Mouse (Mus musculus) limb, embryonic 11.5 days (tissue): ENCODE results near the gene Nfe2. TPM values are rescaled to one million over a fixed set of nuclear protein-coding genes. Genes with fewer than 3 reads are reported as not detected.

Experiments used
- ATAC-seq: fragments of 200-750 bp; cut with Nextera tagmentation; 2 replicates; pipeline ENCODE4 v1.8.0; 2017; ENCODE audit warnings: low read depth; ENCODE audit not compliant: insufficient number of reproducible peaks, low FRiP score, low TSS enrichment
- DNase-seq: peaks from one replicate; pipeline ENCODE4 v3.0.0-alpha.2; 2015; ENCODE audit warnings: low spot score
- H3K27ac ChIP-seq: fragments of 300-500 bp; sonication (generic); replicated peaks from 2 replicates; pipeline ENCODE4 v1.5.1; 2014; ENCODE audit warnings: low read depth, mild to moderate bottlenecking, low read length
- H3K27me3 ChIP-seq: fragments of 300-500 bp; sonication (generic); 2 replicates; pipeline ENCODE4 v1.6.1; 2014; ENCODE audit warnings: mild to moderate bottlenecking, low read length, mixed read lengths; ENCODE audit not compliant: control insufficient read depth, insufficient read depth
- H3K36me3 ChIP-seq: fragments of 300-500 bp; sonication (generic); 2 replicates; pipeline ENCODE4 v1.6.1; 2014; ENCODE audit warnings: mild to moderate bottlenecking, low read length, moderate library complexity, mixed read lengths; ENCODE audit not compliant: control insufficient read depth, insufficient read depth
- H3K4me1 ChIP-seq: fragments of 300-500 bp; sonication (generic); 2 replicates; pipeline ENCODE4 v1.6.1; 2014; ENCODE audit warnings: low read length, mixed read lengths; ENCODE audit not compliant: control insufficient read depth, insufficient read depth
- H3K4me2 ChIP-seq: fragments of 300-500 bp; sonication (generic); 2 replicates; pipeline ENCODE4 v1.6.1; 2014; ENCODE audit warnings: low read depth, mild to moderate bottlenecking, moderate library complexity; ENCODE audit not compliant: severe bottlenecking
- H3K4me3 ChIP-seq: fragments of 300-500 bp; sonication (generic); 2 replicates; pipeline ENCODE4 v1.5.1; 2014; ENCODE audit warnings: low read depth, low read length
- H3K9ac ChIP-seq: fragments of 300-500 bp; sonication (generic); 2 replicates; pipeline ENCODE4 v1.6.1; 2014; ENCODE audit warnings: mild to moderate bottlenecking, low read length
- H3K9me3 ChIP-seq: fragments of 300-500 bp; sonication (generic); 2 replicates; pipeline ENCODE4 v1.6.1; 2016; ENCODE audit warnings: low read length; ENCODE audit not compliant: control insufficient read depth
- WGBS: fragments of 180-500 bp; shearing (Covaris S2); extraction: QIAGEN DNeasy Blood & Tissue Kit; methylation state at CpG from one replicate; pipeline ENCODE4 v1.1.7; 2014; 5-methylcytosine and 5-hydroxymethylcytosine counted together
- polyA plus RNA-seq: library from polyadenylated mRNA; unstranded; fragments of >200 nt; fragmentation: Nextera tagmentation; extraction: Ambion mirVana; gene quantifications from 2 replicates; pipeline ENCODE4 v1.2.1, GENCODE M21; 2014

The Nfe2 gene
- polyA plus RNA-seq, 1 experiment from 2014 or later: 7.7 TPM

- H3K36me3 ChIP-seq: no peaks in the 10 kb centered on the region
- H3K27ac ChIP-seq: no peak overlapping the region
- H3K4me3 ChIP-seq: no peak overlapping the region
- H3K27me3 ChIP-seq: no peaks in the 10 kb centered on the region
- H3K9ac ChIP-seq: no peak overlapping the region
- no peaks in the 10 kb centered on the region for H3K9me3 ChIP-seq
- peaks cover 3% of the 10 kb centered on the region; the same call in 1 of the 2 replicates for H3K4me1 ChIP-seq
- DNase-seq: no peak
- WGBS: 86% methylated on average over 4 of the region's 4 CpGs
- no peak for ATAC-seq
- no peak overlapping the region for H3K4me2 ChIP-seq
Measured at GRCm38 (mm10) chr15:103268903-103269302, 10.7 kb upstream of the Nfe2 start.

- Histone ChIP-seq H3K4me2 (no peak overlapping the region), H3K4me1 (no peaks in the 10 kb centered on the region), H3K27me3 (no peaks in the 10 kb centered on the region), H3K9me3 (no peaks in the 10 kb centered on the region), H3K4me3 (no peak overlapping the region), H3K36me3 (no peaks in the 10 kb centered on the region), H3K27ac (no peak overlapping the region), H3K9ac (no peak overlapping the region)
- DNase-seq (no peak), ATAC-seq (no peak)
- WGBS: 90% methylated on average over 2 of the region's 2 CpGs
Measured at GRCm38 (mm10) chr15:103264794-103265193, 6.6 kb upstream of the Nfe2 start.

- H3K27ac ChIP-seq: no peak overlapping the region
- ATAC-seq (no peak), DNase-seq (no peak)
- H3K4me2 ChIP-seq: no peak overlapping the region
- H3K4me3 ChIP-seq: no peak overlapping the region
- H3K27me3 ChIP-seq: no peaks in the 10 kb centered on the region
- peaks cover 10% of the 10 kb centered on the region for H3K4me1 ChIP-seq
- no peaks in the 10 kb centered on the region for H3K36me3 ChIP-seq
- 71% methylated on average over 1 of the region's 1 CpGs for WGBS
- no peak overlapping the region for H3K9ac ChIP-seq
- H3K9me3 ChIP-seq: no peaks in the 10 kb centered on the region
Measured at GRCm38 (mm10) chr15:103259989-103260388, 1.8 kb upstream of the Nfe2 start.

DNA sequence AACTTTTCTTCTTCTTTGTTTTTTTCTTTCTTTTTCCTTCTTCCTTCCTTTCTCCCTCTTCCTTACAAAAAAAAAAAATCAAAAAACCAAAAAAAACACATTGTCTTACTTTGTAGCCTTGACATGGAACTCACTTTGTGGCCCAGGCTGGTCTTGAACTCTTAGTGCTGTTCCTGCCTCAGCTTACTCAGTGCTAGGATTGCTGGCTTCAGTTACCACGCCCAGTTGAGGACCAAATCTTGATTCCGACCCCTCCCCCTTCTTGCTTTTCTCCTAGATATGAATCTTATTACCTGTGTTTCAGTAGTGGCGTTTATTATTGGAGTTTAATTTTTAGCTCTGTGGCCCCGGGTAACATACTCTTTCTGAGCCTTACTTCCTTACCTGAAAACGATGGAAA lies 959 bp upstream of the Nfe2 start:
- no peaks in the 10 kb centered on the region for H3K27me3 ChIP-seq
- H3K9ac ChIP-seq: no peak overlapping the region
- H3K4me2 ChIP-seq: no peak overlapping the region
- H3K4me1 ChIP-seq: peaks cover 13% of the 10 kb centered on the region
- WGBS: 82% methylated on average over 5 of the region's 5 CpGs
- ATAC-seq (no peak), DNase-seq (no peak)
- no peaks in the 10 kb centered on the region for H3K36me3 ChIP-seq
- H3K9me3 ChIP-seq: no peaks in the 10 kb centered on the region
- H3K27ac ChIP-seq: no peak overlapping the region
- H3K4me3 ChIP-seq: no peak overlapping the region

- DNase-seq (no peak), ATAC-seq (no peak)
- Histone ChIP-seq H3K4me2 (no peak overlapping the region), H3K9me3 (no peaks in the 10 kb centered on the region), H3K4me3 (no peak overlapping the region), H3K9ac (no peak overlapping the region), H3K27me3 (no peaks in the 10 kb centered on the region), H3K36me3 (no peaks in the 10 kb centered on the region), H3K4me1 (peaks cover 13% of the 10 kb centered on the region), H3K27ac (no peak overlapping the region)
- WGBS: 90% methylated on average over 6 of the region's 6 CpGs
Measured at GRCm38 (mm10) chr15:103256210-103256986, 1.8 kb downstream of the Nfe2 start.

GRCm38 (mm10) chr15:103255169-103255568 lies 3.0 kb downstream of the Nfe2 start:
- ATAC-seq: peak; percentile 37; the same call in 1 of the 2 replicates
- no peak overlapping the region for H3K27ac ChIP-seq
- H3K4me1 ChIP-seq: peaks cover 13% of the 10 kb centered on the region
- no peaks in the 10 kb centered on the region for H3K9me3 ChIP-seq
- DNase-seq: peak; percentile 70
- H3K9ac ChIP-seq: peak overlapping the region; percentile 69
- H3K4me2 ChIP-seq: peak overlapping the region; percentile 90
- 1% methylated on average over 25 of the region's 25 CpGs for WGBS
- no peaks in the 10 kb centered on the region for H3K36me3 ChIP-seq
- H3K27me3 ChIP-seq: no peaks in the 10 kb centered on the region
- H3K4me3 ChIP-seq: peak overlapping the region; percentile 34

DNA sequence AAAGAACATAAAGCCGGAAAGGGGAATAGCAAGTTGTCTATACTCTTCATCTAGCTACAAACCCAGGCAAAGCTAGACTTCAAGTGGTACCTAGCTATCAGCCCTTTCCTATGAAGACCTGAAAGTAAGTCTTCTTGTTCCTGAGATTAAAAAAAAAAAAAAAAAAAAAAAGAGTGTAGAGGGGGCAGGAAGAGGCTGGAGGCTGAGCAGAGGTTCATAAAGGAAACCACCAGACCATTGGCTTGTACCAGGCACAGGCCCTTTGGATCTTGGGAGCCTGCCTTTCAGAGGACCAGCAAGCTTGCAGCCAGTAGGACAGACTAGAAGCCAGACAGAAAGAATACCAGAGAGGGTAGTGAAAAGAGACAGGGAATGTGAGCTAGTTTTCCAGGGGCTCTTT lies 4.9 kb downstream of the Nfe2 start:
- DNase-seq (no peak), ATAC-seq (no peak)
- WGBS: 95% methylated on average over 1 of the region's 1 CpGs
- Histone ChIP-seq H3K9me3 (no peaks in the 10 kb centered on the region), H3K27me3 (no peaks in the 10 kb centered on the region), H3K4me1 (peaks cover 11% of the 10 kb centered on the region), H3K9ac (no peak overlapping the region), H3K36me3 (peaks cover 8% of the 10 kb centered on the region; the same call in 1 of the 2 replicates), H3K4me2 (no peak overlapping the region), H3K27ac (no peak overlapping the region), H3K4me3 (no peak overlapping the region)

- Histone ChIP-seq H3K4me2 (no peak overlapping the region), H3K4me1 (peaks cover 9% of the 10 kb centered on the region), H3K27ac (no peak overlapping the region), H3K9ac (no peak overlapping the region), H3K4me3 (no peak overlapping the region), H3K36me3 (peaks cover 11% of the 10 kb centered on the region; the same call in 1 of the 2 replicates), H3K9me3 (no peaks in the 10 kb centered on the region), H3K27me3 (no peaks in the 10 kb centered on the region)
- WGBS: 86% methylated on average over 3 of the region's 3 CpGs
- DNase-seq: no peak
- ATAC-seq: no peak
Measured at GRCm38 (mm10) chr15:103252660-103253059, 5.5 kb downstream of the Nfe2 start.

GRCm38 (mm10) chr15:103251595-103251994 lies 6.6 kb downstream of the Nfe2 start:
- H3K4me3 ChIP-seq: no peak overlapping the region
- DNase-seq: no peak

More at GRCm38 (mm10) chr15:103251595-103251994, 6.6 kb downstream of the Nfe2 start:
- Histone ChIP-seq H3K4me1 (peaks cover 9% of the 10 kb centered on the region), H3K9me3 (no peaks in the 10 kb centered on the region), H3K27ac (no peak overlapping the region), H3K36me3 (peaks cover 20% of the 10 kb centered on the region), H3K4me2 (no peak overlapping the region), H3K27me3 (no peaks in the 10 kb centered on the region), H3K9ac (no peak overlapping the region)
- 59% methylated on average over 1 of the region's 1 CpGs for WGBS
- ATAC-seq: no peak
